Mouse (Mus musculus): ENCODE measurements at regions not wholly inside any gene's neighbourhood (a gene's known extent, or its start where the extent isn't known, plus 50 kb on each side); places are given as distances from the start of the nearest gene placed in this dataset.

DNA sequence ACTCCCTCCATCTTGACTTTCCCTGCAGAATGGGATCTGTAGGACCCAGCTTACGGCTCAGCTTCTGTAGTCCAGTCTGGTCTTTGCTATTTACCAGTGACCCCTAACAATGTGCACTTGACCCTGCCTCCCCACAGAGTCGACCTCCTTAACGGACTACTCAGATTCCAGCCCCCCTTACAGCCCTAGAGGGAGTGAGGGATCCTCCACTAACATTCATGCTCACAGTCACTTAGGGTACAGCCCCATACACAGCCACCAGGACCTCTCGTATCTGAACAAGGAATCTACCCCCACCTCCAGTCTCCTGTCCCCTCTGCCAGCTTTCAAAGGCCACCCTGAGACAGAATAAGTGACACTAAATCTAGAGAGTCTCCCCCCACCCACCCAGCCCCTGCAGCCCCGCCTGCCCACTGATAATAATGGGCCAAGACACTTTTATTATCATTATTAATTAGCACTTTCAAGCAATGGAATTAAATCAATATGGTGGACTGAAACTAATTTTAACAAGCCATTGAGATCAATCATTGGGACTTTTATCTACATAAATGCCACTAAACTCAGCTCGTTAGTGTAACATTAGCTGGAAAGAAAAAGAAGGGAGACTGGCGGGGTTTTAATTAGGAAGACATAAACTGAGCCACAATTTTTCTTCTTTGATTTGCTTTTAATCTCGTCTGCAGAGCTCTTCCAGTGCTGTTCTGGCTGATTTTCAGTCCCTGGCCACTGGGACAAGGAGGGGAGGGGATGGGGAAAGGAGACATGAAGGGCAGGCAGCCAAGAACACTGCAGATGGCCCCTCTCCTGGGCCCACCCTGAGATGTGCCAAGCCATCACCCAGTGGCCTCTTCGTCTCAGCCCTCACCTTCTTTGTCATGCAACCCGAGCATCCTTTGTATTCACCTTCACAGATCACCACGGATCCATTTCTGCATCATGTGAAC lies 258.4 kb upstream of the Zfp703 start:
- H3K4me3 ChIP-seq = no peak overlapping the region
- WGBS = 60% methylated on average over 11 of the region's 11 CpGs
- no peak for DNase-seq (ENCODE audit: low spot score)
- H3K36me3 ChIP-seq = no peaks in the 10 kb centered on the region
- H3K27ac ChIP-seq = no peak overlapping the region
- no peaks in the 10 kb centered on the region for H3K4me1 ChIP-seq
- H3K9me3 ChIP-seq = no peaks in the 10 kb centered on the region
- H3K27me3 ChIP-seq (ENCODE audit: insufficient read depth, poor library complexity, severe bottlenecking) = peaks cover 24% of the 10 kb centered on the region

GRCm38 (mm10) chr8:26722766-26723165 lies 254.4 kb upstream of the Zfp703 start:
- H3K4me3 ChIP-seq = no peak overlapping the region
- H3K36me3 ChIP-seq = no peaks in the 10 kb centered on the region
- DNase-seq (ENCODE audit: low spot score) = no peak
- no peaks in the 10 kb centered on the region for H3K9me3 ChIP-seq
- no peaks in the 10 kb centered on the region for H3K4me1 ChIP-seq
- WGBS = 57% methylated on average over 3 of the region's 3 CpGs
- H3K27me3 ChIP-seq (ENCODE audit: insufficient read depth, poor library complexity, severe bottlenecking) = peaks cover 30% of the 10 kb centered on the region
- no peak overlapping the region for H3K27ac ChIP-seq

DNA sequence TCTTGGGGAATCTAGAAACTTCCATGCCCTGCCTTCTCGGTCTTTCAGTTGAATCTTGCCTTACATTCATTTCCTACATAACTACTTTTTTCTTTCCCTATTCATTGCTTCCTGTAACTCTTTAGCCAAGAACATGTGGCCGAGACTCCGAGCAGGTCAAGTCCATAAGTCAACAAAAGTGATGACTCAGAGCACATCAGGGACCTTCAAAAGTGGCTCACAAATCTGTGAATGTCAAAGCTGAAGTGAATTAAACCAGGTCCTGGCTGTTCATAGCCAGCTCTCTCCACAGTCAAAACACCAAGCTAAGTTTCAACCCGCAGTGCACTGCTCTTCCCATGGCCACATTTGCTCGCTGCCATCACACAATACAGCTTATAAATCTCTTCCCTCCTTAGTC lies 252.5 kb upstream of the Zfp703 start:
- Histone ChIP-seq H3K4me3 (no peak overlapping the region), H3K9me3 (no peaks in the 10 kb centered on the region), H3K27ac (no peak overlapping the region), H3K36me3 (no peaks in the 10 kb centered on the region), H3K27me3 (ENCODE audit: insufficient read depth, poor library complexity, severe bottlenecking) (peaks cover 21% of the 10 kb centered on the region), H3K4me1 (no peaks in the 10 kb centered on the region)
- no peak for DNase-seq (ENCODE audit: low spot score)
- WGBS = 77% methylated on average over 5 of the region's 5 CpGs

DNA sequence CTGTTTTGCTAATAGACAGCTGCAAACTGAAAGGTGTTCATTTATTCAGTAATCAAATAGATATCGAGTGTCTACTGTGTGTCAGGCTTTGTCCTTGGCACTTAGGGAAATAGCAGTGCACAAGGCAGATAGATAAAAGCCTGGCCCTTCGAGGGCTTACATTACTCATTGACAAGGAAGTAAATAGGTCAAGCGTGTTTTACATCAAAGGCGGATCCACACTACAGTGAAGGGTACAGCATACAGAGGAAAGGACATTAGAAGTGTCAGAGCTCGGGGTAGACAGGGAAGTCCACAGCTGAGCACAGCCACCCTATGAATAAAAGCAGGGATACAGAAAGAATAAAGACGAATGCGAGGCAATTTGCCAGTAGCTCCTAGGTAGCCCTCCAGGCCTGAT lies 251.6 kb upstream of the Zfp703 start:
- Histone ChIP-seq H3K9me3 (no peaks in the 10 kb centered on the region), H3K27me3 (ENCODE audit: insufficient read depth, poor library complexity, severe bottlenecking) (peaks cover 21% of the 10 kb centered on the region), H3K27ac (no peak overlapping the region), H3K36me3 (no peaks in the 10 kb centered on the region), H3K4me1 (no peaks in the 10 kb centered on the region), H3K4me3 (no peak overlapping the region)
- 63% methylated on average over 7 of the region's 7 CpGs for WGBS
- no peak for DNase-seq (ENCODE audit: low spot score)

GRCm38 (mm10) chr8:26729351-26729750 lies 247.8 kb upstream of the Zfp703 start:
- H3K27me3 ChIP-seq (ENCODE audit: insufficient read depth, poor library complexity, severe bottlenecking) = peaks cover 7% of the 10 kb centered on the region; the same call in 1 of the 2 replicates
- no peak for DNase-seq (ENCODE audit: low spot score)
- WGBS = 61% methylated on average over 5 of the region's 5 CpGs
- H3K4me3 ChIP-seq = no peak overlapping the region
- no peaks in the 10 kb centered on the region for H3K36me3 ChIP-seq
- H3K9me3 ChIP-seq = no peaks in the 10 kb centered on the region
- no peaks in the 10 kb centered on the region for H3K4me1 ChIP-seq
- no peak overlapping the region for H3K27ac ChIP-seq

GRCm38 (mm10) chr8:26731111-26731510 lies 246.0 kb upstream of the Zfp703 start:
- Histone ChIP-seq H3K9me3 (no peaks in the 10 kb centered on the region), H3K4me3 (no peak overlapping the region), H3K36me3 (no peaks in the 10 kb centered on the region), H3K27me3 (ENCODE audit: insufficient read depth, poor library complexity, severe bottlenecking) (no peaks in the 10 kb centered on the region), H3K27ac (no peak overlapping the region), H3K4me1 (no peaks in the 10 kb centered on the region)
- DNase-seq (ENCODE audit: low spot score) = no peak
- 75% methylated on average over 2 of the region's 2 CpGs for WGBS

- Histone ChIP-seq H3K4me3 (no peak overlapping the region), H3K4me1 (peaks cover 8% of the 10 kb centered on the region), H3K36me3 (no peaks in the 10 kb centered on the region), H3K27ac (no peak overlapping the region), H3K27me3 (ENCODE audit: insufficient read depth, poor library complexity, severe bottlenecking) (peaks cover 8% of the 10 kb centered on the region; the same call in 1 of the 2 replicates), H3K9me3 (no peaks in the 10 kb centered on the region)
- no peak for DNase-seq (ENCODE audit: low spot score)
- WGBS = 82% methylated on average over 3 of the region's 3 CpGs
These were observed 232.7 kb upstream of the Zfp703 start for GRCm38 (mm10) chr8:26744424-26744823.

DNA sequence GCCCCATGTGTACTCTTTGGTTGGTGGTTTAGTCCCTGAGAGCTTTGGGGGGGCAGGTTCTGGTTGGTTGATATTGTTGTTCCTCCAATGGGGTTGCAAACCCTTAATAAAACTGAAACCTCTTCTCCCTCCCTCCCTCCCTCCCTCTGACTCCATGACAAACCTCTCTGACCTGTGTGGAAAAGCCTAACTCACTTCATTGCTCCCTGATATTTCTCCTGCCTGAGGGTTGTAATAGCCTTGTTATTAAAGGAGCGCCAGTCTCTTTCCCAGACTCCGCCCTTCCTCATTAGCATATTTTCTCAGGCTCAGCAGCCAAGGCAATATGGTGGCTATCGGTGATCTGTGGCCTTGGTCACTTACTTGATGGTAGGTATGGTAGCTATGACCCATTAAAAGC lies 230.3 kb upstream of the Zfp703 start:
- 78% methylated on average over 3 of the region's 3 CpGs for WGBS
- Histone ChIP-seq H3K4me3 (no peak overlapping the region), H3K27ac (no peak overlapping the region; the same call in 1 of the 2 replicates), H3K4me1 (peaks cover 8% of the 10 kb centered on the region), H3K36me3 (no peaks in the 10 kb centered on the region), H3K27me3 (ENCODE audit: insufficient read depth, poor library complexity, severe bottlenecking) (peaks cover 8% of the 10 kb centered on the region; the same call in 1 of the 2 replicates), H3K9me3 (no peaks in the 10 kb centered on the region)
- no peak for DNase-seq (ENCODE audit: low spot score)

- H3K36me3 ChIP-seq = no peaks in the 10 kb centered on the region
These were observed 229.7 kb upstream of the Zfp703 start for GRCm38 (mm10) chr8:26747241-26747972.

GRCm38 (mm10) chr8:26748161-26748971 lies 228.8 kb upstream of the Zfp703 start:
- Histone ChIP-seq H3K9me3 (no peaks in the 10 kb centered on the region), H3K36me3 (no peaks in the 10 kb centered on the region), H3K4me3 (no peak overlapping the region), H3K27ac (no peak overlapping the region), H3K4me1 (peaks cover 8% of the 10 kb centered on the region), H3K27me3 (ENCODE audit: insufficient read depth, poor library complexity, severe bottlenecking) (peaks cover 8% of the 10 kb centered on the region; the same call in 1 of the 2 replicates)
- no peak for DNase-seq (ENCODE audit: low spot score)
- 73% methylated on average over 11 of the region's 14 CpGs for WGBS

More at GRCm38 (mm10) chr8:26747241-26747972, 229.7 kb upstream of the Zfp703 start:
- peaks cover 8% of the 10 kb centered on the region; the same call in 1 of the 2 replicates for H3K27me3 ChIP-seq (ENCODE audit: insufficient read depth, poor library complexity, severe bottlenecking)
- WGBS = 60% methylated on average over 19 of the region's 19 CpGs
- DNase-seq (ENCODE audit: low spot score) = no peak
- H3K9me3 ChIP-seq = no peaks in the 10 kb centered on the region
- H3K27ac ChIP-seq = no peak overlapping the region; the same call in 1 of the 2 replicates
- peaks cover 8% of the 10 kb centered on the region for H3K4me1 ChIP-seq
- H3K4me3 ChIP-seq = no peak overlapping the region

- no peak overlapping the region for H3K4me3 ChIP-seq
- no peaks in the 10 kb centered on the region for H3K9me3 ChIP-seq
- no peak overlapping the region for H3K27ac ChIP-seq
- H3K4me1 ChIP-seq = peaks cover 8% of the 10 kb centered on the region
- no peak for DNase-seq (ENCODE audit: low spot score)
- no peaks in the 10 kb centered on the region for H3K36me3 ChIP-seq
- 91% methylated on average over 1 of the region's 1 CpGs for WGBS
- peaks cover 8% of the 10 kb centered on the region; the same call in 1 of the 2 replicates for H3K27me3 ChIP-seq (ENCODE audit: insufficient read depth, poor library complexity, severe bottlenecking)
These were observed 228.2 kb upstream of the Zfp703 start for GRCm38 (mm10) chr8:26748972-26749291.

DNA sequence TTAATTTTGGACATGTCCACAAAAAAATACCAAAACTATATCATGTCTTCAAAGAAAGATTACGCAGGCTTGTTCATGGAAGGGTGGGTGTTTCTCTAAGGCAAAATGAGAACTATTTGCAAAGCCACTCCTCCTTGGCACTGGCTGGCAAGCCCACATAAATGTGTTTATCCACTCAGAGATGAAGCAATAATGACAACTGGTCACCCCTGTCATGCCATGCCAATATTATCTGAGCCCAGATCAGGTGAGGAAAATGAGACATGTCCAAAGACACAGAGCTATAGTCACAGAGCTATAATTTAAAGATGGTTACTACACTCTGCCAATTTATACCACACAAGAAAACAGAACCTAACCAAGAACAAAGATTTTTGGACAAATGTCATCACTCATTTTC lies 227.0 kb upstream of the Zfp703 start:
- 93% methylated on average over 1 of the region's 1 CpGs for WGBS
- Histone ChIP-seq H3K27me3 (ENCODE audit: insufficient read depth, poor library complexity, severe bottlenecking) (peaks cover 8% of the 10 kb centered on the region; the same call in 1 of the 2 replicates), H3K4me1 (peaks cover 8% of the 10 kb centered on the region), H3K36me3 (no peaks in the 10 kb centered on the region), H3K27ac (no peak overlapping the region), H3K9me3 (0 out of 2 replicates have a peak, but pooled peaks cover 2% of the 10 kb centered on the region), H3K4me3 (no peak overlapping the region)
- DNase-seq (ENCODE audit: low spot score) = no peak

All from heart, embryonic 10.5 days (tissue).